Mouse (Mus musculus) CH12.LX (cell line): ENCODE measurements at regions not wholly inside any gene's neighbourhood (a gene's known extent, or its start where the extent isn't known, plus 50 kb on each side); places are given as distances from the start of the nearest gene placed in this dataset.

ENCODE experiments used
- DNase-seq: peaks from one replicate; pipeline ENCODE4 v3.0.0-alpha.2; 2013; ENCODE audit errors: extremely low read depth
- H3K27ac ChIP-seq: 2 replicates; pipeline ENCODE4 v1.5.1; 2012; ENCODE audit warnings: low read depth, mild to moderate bottlenecking, control low read depth, moderate library complexity; ENCODE audit not compliant: insufficient read depth
- H3K27me3 ChIP-seq: replicated peaks from 2 replicates; pipeline ENCODE3; 2012; ENCODE audit warnings: inconsistent platforms
- H3K36me3 ChIP-seq, 2 experiments: replicated peaks in 1 of 2; 2 replicates each; pipeline versions ENCODE3 to v1.6.1; 2012; ENCODE audit warnings: inconsistent platforms in 1 of 2, low read length in 1 of 2, mild to moderate bottlenecking in 1 of 2, mixed read lengths in 1 of 2, moderate library complexity in 1 of 2; ENCODE audit not compliant: control insufficient read depth in 1 of 2, insufficient read depth in 1 of 2
- H3K4me1 ChIP-seq, 2 experiments: 2 replicates each; pipeline ENCODE4 v1.6.1; 2012; ENCODE audit warnings: inconsistent platforms in 1 of 2, moderate library complexity in 1 of 2; ENCODE audit not compliant: insufficient read depth in 2 of 2, control insufficient read depth in 1 of 2
- H3K4me2 ChIP-seq: 2 replicates; pipeline ENCODE4 v1.6.1; 2012; ENCODE audit warnings: low read depth, mild to moderate bottlenecking, control low read depth; ENCODE audit not compliant: poor library complexity, insufficient read depth, severe bottlenecking
- H3K4me3 ChIP-seq, 3 experiments: fragments of 150-350 bp in 1 of 3; sonication (generic) in 1 of 3; replicated peaks in 1 of 3; 2 replicates each; pipeline versions ENCODE3 to v1.5.1; 2011 to 2012; ENCODE audit warnings: low read depth in 2 of 3, low read length in 2 of 3, mild to moderate bottlenecking in 2 of 3, moderate library complexity in 2 of 3, control low read depth in 1 of 3, improper control_type of control experiment in 1 of 3, inconsistent platforms in 1 of 3, mixed read lengths in 1 of 3; ENCODE audit not compliant: poor library complexity in 1 of 3
- H3K79me2 ChIP-seq: replicated peaks from 2 replicates; pipeline ENCODE4 v1.6.1; 2012; ENCODE audit warnings: mild to moderate bottlenecking, moderate library complexity; ENCODE audit not compliant: control insufficient read depth, poor library complexity, insufficient read depth, severe bottlenecking; ENCODE audit errors: extremely low read depth
- H3K9ac ChIP-seq: 2 replicates; pipeline ENCODE4 v1.6.1; 2012; ENCODE audit warnings: low read depth, mild to moderate bottlenecking, control low read depth, moderate library complexity; ENCODE audit not compliant: insufficient read depth
- H3K9me3 ChIP-seq: replicated peaks from 2 replicates; pipeline ENCODE3; 2012; ENCODE audit warnings: low read length, inconsistent platforms, mixed read lengths
- ETS1 ChIP-seq: conservative IDR thresholded peaks from 2 replicates; pipeline ENCODE4 v1.6.1; 2012; ENCODE audit warnings: low read depth, mild to moderate bottlenecking, inconsistent platforms, low read length, improper control_type of control experiment, moderate library complexity
- JUN ChIP-seq: IDR thresholded peaks from 2 replicates; pipeline ENCODE4 v1.6.1; 2011; ENCODE audit warnings: low read depth, mild to moderate bottlenecking, low read length, improper control_type of control experiment, moderate library complexity; ENCODE audit not compliant: insufficient read depth
- KAT2A ChIP-seq: IDR thresholded peaks from 2 replicates; pipeline ENCODE4 v1.6.1; 2012; ENCODE audit warnings: low read length, improper control_type of control experiment, inconsistent platforms; ENCODE audit not compliant: insufficient replicate concordance
- MAFK ChIP-seq: IDR thresholded peaks from 2 replicates; pipeline ENCODE4 v1.6.1; 2011; ENCODE audit warnings: low read length, improper control_type of control experiment; ENCODE audit not compliant: insufficient replicate concordance
- SIN3A ChIP-seq: IDR thresholded peaks from 2 replicates; pipeline ENCODE4 v1.6.1; 2012; ENCODE audit warnings: low read length, improper control_type of control experiment, inconsistent platforms
- UBTF ChIP-seq: IDR thresholded peaks from 2 replicates; pipeline ENCODE4 v1.6.1; 2012; ENCODE audit warnings: low read depth, mild to moderate bottlenecking, inconsistent platforms, low read length, improper control_type of control experiment, moderate library complexity
- USF1 ChIP-seq: IDR thresholded peaks from 2 replicates; pipeline ENCODE4 v1.6.1; 2014; ENCODE audit warnings: low read depth, mild to moderate bottlenecking, inconsistent platforms, low read length, improper control_type of control experiment
- dilution Hi-C: fragments of 300-500 bp; cut with MboI; formaldehyde crosslinking; loops from 2 replicates; pipeline ENCODE4 v1.14.3; 2020; ENCODE audit warnings: low sequenced_read_pairs; ENCODE audit not compliant: extremely low pct_unique_long_range_greater_than_20kb, extremely low pct_ligation_motif_present
- in situ Hi-C: fragments of 300-500 bp; cut with MboI; formaldehyde crosslinking; loops from 3 replicates; pipeline ENCODE4 v1.14.3; 2019; ENCODE audit warnings: low sequenced_read_pairs, low pct_ligation_motif_present, low pct_unique_long_range_greater_than_20kb, mixed read lengths

- Histone ChIP-seq H3K4me2 (no peak overlapping the region), H3K27me3 (no peaks in the 10 kb centered on the region), H3K27ac (no peak overlapping the region), H3K4me3 (no peak overlapping the region), H3K4me1 (peaks cover 0 to under 1% of the 10 kb centered on the region in 2 experiments; a peak in 3 of 4 replicates), H3K36me3 (no peaks in the 10 kb centered on the region), H3K9me3 (no peaks in the 10 kb centered on the region), H3K9ac (no peak overlapping the region)
- DNase-seq = no peak
- in situ Hi-C loops (no loop called here), dilution Hi-C loops (no loop called here)
- TF ChIP-seq UBTF (no peak), MAFK (no peak), ETS1 (no peak), KAT2A (no peak), JUN (no peak), SIN3A (no peak), USF1 (no peak)
- TF ChIP-seq, all 38 proteins: peak for 0
- no peaks in the 10 kb centered on the region for H3K79me2 ChIP-seq
Observed at GRCm38 (mm10) chr3:9335580-9335979, 274.3 kb downstream of the Zfp704 start.
